Mouse (Mus musculus) hindbrain, embryonic 14.5 days (tissue): ENCODE data around the gene Scel. TPM values are rescaled to one million over a fixed set of nuclear protein-coding genes. Genes with fewer than 3 reads are reported as not detected.

Source experiments
- microRNA-seq: library from miRNA; unstranded; fragments of <30 nt; microRNA quantifications from one replicate; pipeline ENCODE4, GENCODE M21; 2016
- polyA plus RNA-seq: library from polyadenylated mRNA; unstranded; fragments of >200 nt; fragmentation: Nextera tagmentation; extraction: Ambion mirVana; gene quantifications from 2 replicates; pipeline ENCODE4 v1.2.1, GENCODE M21; 2014

Gene Scel
- polyA plus RNA-seq, 1 experiment from 2014 or later, result 0.36 TPM

Small RNA genes within 50 kb of the gene (microRNA-seq; reads per million reads assigned to microRNA genes)
- gene Gm22877, result not detected

Other genes starting within 250 kb of the Scel start
- 76.4 and 78.9 TPM in 2 replicates for gene Mycbp2, start 166.5 kb upstream of the Scel start, polyA plus RNA-seq
- 28.4 and 31.6 TPM in 2 replicates for gene Slain1, start 136.9 kb downstream of the Scel start, polyA plus RNA-seq